Mouse (Mus musculus) embryonic facial prominence, embryonic 10.5 days (tissue): ENCODE measurements around the gene Naaladl2. TPM values are rescaled to one million over a fixed set of nuclear protein-coding genes. Genes with fewer than 3 reads are reported as not detected.

ENCODE experiments used
- DNase-seq: peaks from one replicate; pipeline ENCODE4 v3.0.0-alpha.2; 2017; ENCODE audit warnings: low spot score
- H3K27ac ChIP-seq: fragments of 300-500 bp; sonication (generic); replicated peaks from 2 replicates; pipeline ENCODE4 v1.5.1; 2016; ENCODE audit warnings: mild to moderate bottlenecking
- H3K27me3 ChIP-seq: fragments of 300-500 bp; sonication (generic); replicated peaks from 2 replicates; pipeline ENCODE4 v1.6.1; 2016; ENCODE audit warnings: low read depth, mild to moderate bottlenecking; ENCODE audit not compliant: poor library complexity, severe bottlenecking
- H3K36me3 ChIP-seq: fragments of 300-500 bp; sonication (generic); replicated peaks from 2 replicates; pipeline ENCODE4 v1.6.1; 2016; ENCODE audit warnings: mild to moderate bottlenecking, moderate library complexity
- H3K4me1 ChIP-seq: fragments of 300-500 bp; sonication (generic); 2 replicates; pipeline ENCODE4 v1.6.1; 2016
- H3K4me3 ChIP-seq: fragments of 300-500 bp; sonication (generic); 2 replicates; pipeline ENCODE4 v1.5.1; 2016; ENCODE audit warnings: mild to moderate bottlenecking, moderate library complexity
- H3K9me3 ChIP-seq: fragments of 300-500 bp; sonication (generic); 2 replicates; pipeline ENCODE4 v1.6.1; 2016; ENCODE audit warnings: mild to moderate bottlenecking
- WGBS: fragments of 180-500 bp; shearing (Covaris S2); methylation state at CpG from one replicate; pipeline ENCODE4 v1.1.7; 2016; 5-methylcytosine and 5-hydroxymethylcytosine counted together
- polyA plus RNA-seq: library from polyadenylated mRNA; unstranded; fragments of >200 nt; fragmentation: Nextera tagmentation; extraction: Ambion mirVana; gene quantifications from 2 replicates; pipeline ENCODE4 v1.2.1, GENCODE M21; 2016

The Naaladl2 gene
- polyA plus RNA-seq, 1 experiment from 2014 or later: 0.66 TPM

DNA sequence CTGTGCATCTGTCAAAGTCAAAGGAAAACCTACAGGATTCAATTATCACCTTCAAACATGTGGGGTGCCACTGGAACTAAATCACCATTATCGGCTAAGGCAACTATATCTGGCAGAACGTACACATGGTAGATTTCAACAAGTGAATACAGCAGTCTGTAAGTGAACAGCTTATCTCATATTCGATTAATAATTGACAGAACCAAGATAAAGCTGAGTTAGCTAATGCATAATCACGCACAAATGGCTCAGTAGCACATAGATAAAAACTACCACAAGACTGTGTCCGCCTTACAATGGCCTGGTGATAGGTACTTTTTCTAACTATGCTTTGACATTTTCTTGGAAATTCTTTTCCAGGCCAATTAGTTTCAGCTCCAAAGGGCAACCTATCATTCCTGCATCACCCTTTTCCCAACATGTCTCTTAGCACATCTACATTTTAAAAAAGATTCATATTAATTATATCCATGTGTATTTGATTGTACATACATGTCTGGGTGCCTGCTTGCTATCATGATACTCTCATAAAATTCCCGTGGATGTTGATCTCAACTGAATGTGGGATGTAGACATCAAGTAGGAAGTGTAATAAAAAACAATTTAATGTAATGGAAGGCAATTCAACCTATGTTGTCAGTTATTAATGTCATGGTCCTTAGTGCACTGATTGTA, 396.7 kb downstream of the Naaladl2 start:
- Histone ChIP-seq H3K27ac (no peak overlapping the region), H3K27me3 (no peaks in the 10 kb centered on the region), H3K9me3 (no peaks in the 10 kb centered on the region), H3K4me1 (no peaks in the 10 kb centered on the region), H3K4me3 (no peak overlapping the region), H3K36me3 (no peaks in the 10 kb centered on the region)
- DNase-seq: no peak
- 90% methylated on average over 6 of the region's 6 CpGs for WGBS

DNA sequence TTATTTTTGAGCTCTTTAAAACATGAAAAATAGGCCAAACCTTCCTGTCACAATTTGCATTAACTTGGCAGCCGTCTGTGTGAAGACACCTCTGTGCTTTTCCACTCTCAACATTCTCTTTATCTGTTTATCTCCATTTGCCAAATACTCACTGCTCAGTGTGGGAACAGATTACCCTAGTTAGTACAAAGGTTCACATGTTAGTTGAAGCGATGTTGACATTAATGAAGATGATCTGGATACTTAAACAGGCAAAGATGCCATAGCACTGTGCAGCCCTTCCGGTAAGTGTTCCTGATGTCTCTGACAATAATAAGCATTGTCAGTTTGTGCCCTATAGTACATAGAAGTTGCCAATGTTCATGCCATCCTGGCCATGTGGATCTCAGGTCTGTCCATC, 400.1 kb downstream of the Naaladl2 start:
- Histone ChIP-seq H3K36me3 (no peaks in the 10 kb centered on the region), H3K27me3 (no peaks in the 10 kb centered on the region), H3K9me3 (no peaks in the 10 kb centered on the region), H3K4me1 (no peaks in the 10 kb centered on the region), H3K27ac (no peak overlapping the region), H3K4me3 (no peak overlapping the region)
- 83% methylated on average over 3 of the region's 3 CpGs for WGBS
- DNase-seq: no peak

DNA sequence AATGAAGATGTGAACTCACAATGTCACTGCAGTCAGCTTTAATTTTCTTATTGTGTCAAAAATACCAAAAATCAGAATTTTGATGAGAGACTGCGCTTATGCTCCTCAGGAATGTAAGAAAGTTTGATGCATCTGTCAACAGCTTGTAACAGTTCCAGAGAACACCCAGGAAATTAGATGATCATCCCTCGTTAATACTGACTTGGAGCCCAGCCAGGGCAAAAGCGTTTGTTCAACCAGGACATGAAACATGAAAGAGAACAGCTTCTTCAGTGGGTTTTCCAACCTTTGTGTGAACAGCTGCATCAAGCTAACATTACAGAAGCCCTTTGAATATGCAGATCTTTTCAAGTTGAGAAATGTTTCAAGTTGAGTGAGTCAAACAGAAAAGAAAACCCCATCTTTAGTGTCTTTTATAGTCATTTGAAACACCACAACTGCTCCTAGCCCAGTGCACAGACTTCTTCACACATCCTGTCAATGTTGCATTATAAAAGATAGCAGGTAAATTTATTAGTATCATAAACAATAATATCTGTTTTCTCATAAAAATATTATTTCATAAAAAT, 424.8 kb downstream of the Naaladl2 start:
- no peak for DNase-seq
- H3K27ac ChIP-seq: no peak overlapping the region
- WGBS: 81% methylated on average over 3 of the region's 3 CpGs

DNA sequence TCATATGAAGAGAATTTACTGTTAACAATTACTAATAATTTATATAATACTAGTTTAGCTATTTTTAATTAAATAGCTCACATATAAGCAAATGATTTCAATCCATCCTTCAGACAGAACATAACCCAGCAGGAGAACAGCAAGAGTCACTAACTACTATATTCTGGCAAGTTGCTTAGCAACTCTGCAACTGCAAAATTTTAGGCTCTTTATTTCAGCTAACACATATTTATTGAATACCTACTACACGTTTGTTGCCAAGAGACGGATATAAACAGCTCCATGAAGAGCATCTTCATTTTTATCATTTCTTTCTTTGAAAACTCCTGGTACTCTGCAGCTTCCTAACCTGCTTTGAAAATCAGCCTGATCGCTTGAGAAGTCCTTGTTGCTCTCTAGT, 429.3 kb downstream of the Naaladl2 start:
- no peaks in the 10 kb centered on the region for H3K4me1 ChIP-seq
- H3K9me3 ChIP-seq: no peaks in the 10 kb centered on the region
- H3K36me3 ChIP-seq: no peaks in the 10 kb centered on the region
- 84% methylated on average over 3 of the region's 3 CpGs for WGBS
- no peaks in the 10 kb centered on the region for H3K27me3 ChIP-seq
- no peak for DNase-seq
- H3K4me3 ChIP-seq: no peak overlapping the region
- H3K27ac ChIP-seq: no peak overlapping the region

More for the DNA sequence above, 424.8 kb downstream of the Naaladl2 start:
- H3K4me1 ChIP-seq: no peaks in the 10 kb centered on the region
- H3K36me3 ChIP-seq: no peaks in the 10 kb centered on the region
- no peak overlapping the region for H3K4me3 ChIP-seq
- no peaks in the 10 kb centered on the region for H3K9me3 ChIP-seq
- H3K27me3 ChIP-seq: no peaks in the 10 kb centered on the region

DNA sequence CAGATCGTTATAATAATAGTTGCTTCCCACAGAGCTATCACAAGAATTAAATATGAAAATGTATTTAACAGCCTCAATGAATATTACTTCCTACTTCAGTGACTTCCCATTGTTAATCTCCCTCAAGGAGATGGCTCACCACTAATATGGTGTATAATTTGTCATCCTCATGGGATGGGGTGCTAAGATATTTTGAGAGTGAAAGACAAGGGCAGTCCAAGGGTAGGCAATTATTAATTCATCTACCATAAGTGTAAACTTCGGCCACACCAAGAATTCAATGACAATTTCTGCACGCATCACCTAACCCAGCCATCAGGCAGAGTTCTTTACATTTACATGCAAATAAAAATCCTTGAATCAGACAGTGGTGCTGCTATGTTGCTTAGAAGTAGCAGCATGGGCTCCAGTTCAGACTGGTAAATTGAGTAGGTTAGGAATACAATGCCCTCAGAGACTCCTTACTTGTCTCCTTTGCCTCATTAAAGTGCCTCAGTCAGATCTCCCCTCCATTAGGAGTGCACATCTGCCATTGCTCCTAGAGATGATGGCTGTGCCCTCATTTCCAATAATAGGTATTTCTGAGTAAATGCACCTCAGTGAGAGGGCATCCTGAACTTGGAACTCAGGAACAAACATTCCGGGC, 438.2 kb downstream of the Naaladl2 start:
- WGBS: 87% methylated on average over 4 of the region's 4 CpGs
- no peak overlapping the region for H3K4me3 ChIP-seq

DNA sequence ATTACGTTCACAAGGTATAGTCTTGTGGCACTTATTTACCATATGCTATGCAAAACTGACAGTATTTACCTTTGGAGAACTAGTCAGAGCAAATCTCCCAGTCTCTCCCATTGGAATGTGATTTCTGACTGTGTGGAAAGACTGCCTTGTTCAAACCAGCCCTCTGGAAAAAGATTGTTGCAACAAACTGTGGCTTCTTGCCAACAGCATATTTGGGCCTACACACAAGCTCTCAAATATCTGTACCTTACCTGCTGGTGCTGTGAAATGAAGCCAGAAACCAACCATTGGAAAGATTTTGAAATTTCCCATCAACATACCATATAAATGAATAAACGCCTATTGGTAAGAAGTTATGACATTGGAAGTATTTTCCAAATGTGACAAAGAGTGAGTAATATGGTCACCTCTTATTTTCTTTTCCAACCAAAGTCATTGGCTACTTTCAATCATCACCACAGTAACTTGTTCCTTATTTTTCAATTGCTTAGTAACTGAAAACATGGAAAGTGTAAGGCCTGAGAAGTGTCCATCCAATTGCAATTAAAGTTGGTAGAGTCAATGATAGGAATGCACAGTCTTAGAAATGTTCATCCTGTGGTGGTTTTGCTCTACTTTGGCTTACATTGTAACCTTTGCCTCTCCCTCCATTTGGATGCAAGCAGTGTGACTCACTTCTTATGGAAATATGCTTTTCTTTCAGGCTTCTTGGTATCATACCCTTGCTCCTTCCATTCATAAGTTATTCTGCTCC, 453.7 kb downstream of the Naaladl2 start:
- H3K27me3 ChIP-seq: no peaks in the 10 kb centered on the region
- H3K4me1 ChIP-seq: no peaks in the 10 kb centered on the region
- no peak for DNase-seq
- no peak overlapping the region for H3K27ac ChIP-seq
- no peaks in the 10 kb centered on the region for H3K9me3 ChIP-seq
- no peaks in the 10 kb centered on the region for H3K36me3 ChIP-seq
- 90% methylated on average over 2 of the region's 2 CpGs for WGBS
- H3K4me3 ChIP-seq: no peak overlapping the region

More for the DNA sequence above, 438.2 kb downstream of the Naaladl2 start:
- no peaks in the 10 kb centered on the region for H3K36me3 ChIP-seq
- no peaks in the 10 kb centered on the region for H3K27me3 ChIP-seq
- no peaks in the 10 kb centered on the region for H3K4me1 ChIP-seq
- no peak overlapping the region for H3K27ac ChIP-seq
- H3K9me3 ChIP-seq: no peaks in the 10 kb centered on the region
- no peak for DNase-seq

DNA sequence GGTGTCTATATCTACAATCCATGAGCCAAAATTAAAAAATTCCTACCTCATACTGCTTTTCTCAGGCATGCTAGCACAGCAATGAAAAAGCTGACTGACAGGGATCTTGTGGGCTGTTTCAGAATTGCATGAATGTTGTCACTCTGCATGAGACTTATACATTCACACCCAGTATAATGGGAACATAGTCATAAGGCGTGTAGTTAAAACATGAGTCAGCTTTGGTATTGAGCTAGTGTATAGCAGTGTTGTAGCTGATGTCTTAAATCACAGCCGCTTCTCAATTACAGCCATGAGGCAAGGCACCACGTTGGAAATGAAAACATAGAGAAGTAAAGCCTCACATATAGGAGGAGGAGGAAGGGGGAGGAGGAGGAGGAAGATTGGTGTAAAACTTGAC, 473.6 kb downstream of the Naaladl2 start:
- no peaks in the 10 kb centered on the region for H3K9me3 ChIP-seq
- H3K27me3 ChIP-seq: no peaks in the 10 kb centered on the region
- no peaks in the 10 kb centered on the region for H3K36me3 ChIP-seq
- H3K27ac ChIP-seq: no peak overlapping the region
- H3K4me3 ChIP-seq: no peak overlapping the region
- no peaks in the 10 kb centered on the region for H3K4me1 ChIP-seq
- 76% methylated on average over 3 of the region's 3 CpGs for WGBS
- DNase-seq: no peak

DNA sequence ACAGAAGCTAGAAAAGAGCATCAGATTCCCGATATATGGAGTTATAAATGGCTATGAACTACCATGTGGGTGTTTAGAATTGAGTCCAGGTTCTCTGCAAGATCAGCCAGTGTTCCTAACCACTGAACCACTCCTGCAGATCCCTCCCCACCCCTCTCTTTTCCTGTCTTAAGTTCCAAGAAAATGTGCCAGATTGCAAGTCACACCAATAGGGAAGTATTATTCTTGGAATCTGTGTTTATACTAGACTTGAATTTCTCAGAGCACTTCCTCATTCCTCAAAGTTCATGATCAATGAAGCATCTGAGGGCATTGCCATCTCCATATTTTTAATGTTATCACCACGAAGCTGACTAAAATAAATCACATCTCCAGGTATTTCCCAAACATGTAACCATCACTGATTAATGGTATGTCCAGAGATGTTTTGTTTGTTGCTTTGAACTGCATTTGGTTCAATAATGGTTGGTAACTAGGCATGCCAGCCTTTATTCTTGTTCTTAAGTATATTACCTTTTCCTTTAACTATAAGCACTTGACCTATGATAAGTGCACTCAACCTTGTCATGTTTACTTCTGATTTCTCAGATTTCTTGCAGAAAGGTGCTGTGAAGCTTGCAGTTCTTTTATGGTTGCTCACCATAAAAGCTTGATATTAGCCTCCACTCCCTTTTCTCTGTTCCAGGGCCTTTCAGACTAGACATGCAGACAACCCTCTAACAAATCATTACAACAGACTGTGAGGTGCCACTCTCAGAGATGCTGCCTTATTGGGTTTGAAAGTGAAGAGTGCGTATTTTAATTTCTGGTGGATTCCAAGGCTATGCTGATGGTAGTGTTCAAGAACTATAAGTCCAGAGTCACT, 475.8 kb downstream of the Naaladl2 start:
- Histone ChIP-seq H3K36me3 (no peaks in the 10 kb centered on the region), H3K9me3 (no peaks in the 10 kb centered on the region), H3K4me1 (no peaks in the 10 kb centered on the region), H3K27ac (no peak overlapping the region), H3K27me3 (no peaks in the 10 kb centered on the region), H3K4me3 (no peak overlapping the region)
- WGBS: 90% methylated on average over 3 of the region's 3 CpGs
- no peak for DNase-seq

DNA sequence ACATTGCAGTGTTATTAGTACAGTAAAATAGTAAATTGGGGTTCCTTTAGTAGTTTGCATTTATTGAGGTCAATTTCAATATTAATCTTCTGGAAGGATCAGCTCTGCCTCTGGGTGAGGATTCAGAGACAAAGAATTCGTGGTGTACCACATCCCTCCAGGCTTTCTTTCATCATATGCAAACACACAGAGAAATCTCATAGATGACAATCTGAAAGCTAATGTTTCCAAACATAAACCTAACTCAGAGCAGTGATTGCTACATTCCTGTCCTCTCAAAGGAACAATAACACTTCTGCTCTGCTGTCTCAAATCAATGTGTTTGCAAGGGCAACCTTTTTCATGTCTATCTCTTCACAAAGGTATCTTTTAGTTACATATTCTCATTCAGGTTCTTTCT, 478.7 kb downstream of the Naaladl2 start:
- Histone ChIP-seq H3K27me3 (no peaks in the 10 kb centered on the region), H3K36me3 (no peaks in the 10 kb centered on the region)
- 84% methylated on average over 1 of the region's 1 CpGs for WGBS

DNA sequence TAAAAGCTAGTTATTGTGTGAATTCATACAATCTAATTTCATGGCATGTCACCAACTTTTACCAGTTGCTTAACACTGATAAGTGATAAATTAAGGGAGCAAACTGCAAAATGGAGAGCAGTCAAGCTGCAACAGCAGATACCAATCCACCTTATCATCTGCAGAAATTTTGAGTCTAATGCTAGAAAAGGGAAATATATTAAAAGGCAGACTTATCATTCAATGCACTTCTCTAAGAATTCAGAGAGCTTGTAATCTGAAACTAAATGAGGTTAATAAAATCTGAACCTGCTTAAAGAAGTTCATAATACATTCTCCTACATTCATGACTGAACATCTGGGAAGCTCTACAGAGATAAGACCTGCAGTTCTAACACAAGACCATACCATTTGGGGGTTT, 480.3 kb downstream of the Naaladl2 start:
- no peak overlapping the region for H3K27ac ChIP-seq
- H3K9me3 ChIP-seq: no peaks in the 10 kb centered on the region
- no peak for DNase-seq
- H3K27me3 ChIP-seq: no peaks in the 10 kb centered on the region
- no peaks in the 10 kb centered on the region for H3K36me3 ChIP-seq
- no peaks in the 10 kb centered on the region for H3K4me1 ChIP-seq
- no peak overlapping the region for H3K4me3 ChIP-seq

More for the DNA sequence above, 478.7 kb downstream of the Naaladl2 start:
- H3K4me3 ChIP-seq: no peak overlapping the region
- no peaks in the 10 kb centered on the region for H3K4me1 ChIP-seq
- H3K9me3 ChIP-seq: no peaks in the 10 kb centered on the region
- DNase-seq: no peak
- no peak overlapping the region for H3K27ac ChIP-seq

DNA sequence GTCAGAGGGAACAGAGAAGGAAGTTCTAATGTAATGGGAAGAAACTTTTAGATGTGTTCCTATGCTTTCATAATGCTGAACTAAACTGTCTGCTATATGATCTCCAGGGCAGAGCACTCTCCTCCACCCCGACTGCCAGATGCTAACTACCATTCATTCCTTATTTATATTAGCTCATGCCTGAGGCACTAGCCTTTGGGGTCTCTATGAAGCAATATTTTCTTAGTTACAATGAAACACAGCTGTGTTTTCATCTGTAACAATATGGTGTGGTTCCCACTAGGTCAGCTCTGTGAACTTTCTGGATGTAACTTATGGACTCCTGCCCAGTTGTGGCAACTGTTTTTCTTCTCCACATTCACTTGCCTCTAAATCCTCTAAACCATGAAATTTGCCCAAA, 514.0 kb downstream of the Naaladl2 start:
- WGBS: 27% methylated on average over 1 of the region's 1 CpGs
- DNase-seq: peak; percentile 12
- Histone ChIP-seq H3K4me3 (no peak overlapping the region), H3K4me1 (no peaks in the 10 kb centered on the region), H3K9me3 (no peaks in the 10 kb centered on the region), H3K36me3 (no peaks in the 10 kb centered on the region), H3K27me3 (no peaks in the 10 kb centered on the region), H3K27ac (no peak overlapping the region)

DNA sequence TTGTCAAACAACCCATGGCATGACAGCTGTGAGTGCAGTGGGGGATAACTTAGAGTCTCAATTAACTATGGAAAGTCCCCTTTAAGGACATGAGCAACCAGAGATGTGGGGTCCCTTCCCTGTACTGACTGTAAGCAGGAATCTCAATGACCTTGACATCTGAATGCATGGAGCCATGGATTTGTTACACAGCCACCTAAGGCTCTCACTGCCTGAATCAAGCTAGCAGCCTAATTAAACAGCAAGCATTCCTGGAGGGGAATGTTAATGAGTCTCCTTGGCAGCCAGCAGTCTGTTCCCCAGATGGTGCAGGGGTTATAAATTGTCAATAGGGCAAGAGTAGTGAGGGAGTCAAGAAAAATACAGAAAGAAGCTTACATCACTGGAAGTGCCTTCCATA, 538.6 kb downstream of the Naaladl2 start:
- H3K9me3 ChIP-seq: no peaks in the 10 kb centered on the region
- H3K4me3 ChIP-seq: no peak overlapping the region
- H3K4me1 ChIP-seq: peaks cover 5% of the 10 kb centered on the region
- DNase-seq: peak; percentile 12
- H3K27ac ChIP-seq: no peak overlapping the region
- H3K27me3 ChIP-seq: no peaks in the 10 kb centered on the region
- no peaks in the 10 kb centered on the region for H3K36me3 ChIP-seq
